Mouse (Mus musculus) retina, embryonic 14.5 days (tissue): ENCODE results near the gene Dhx16.
"Not testable (repeated sequence)": the region's sequence is repeated elsewhere in the genome, so short reads cannot be mapped to it uniquely, and the experiment has no call there.

Source experiments
- DNase-seq: peaks from one replicate; pipeline ENCODE4 v3.0.0-alpha.2; 2015; ENCODE audit warnings: low spot score

Dhx16 gene

GRCm38 (mm10) chr17:35879245-35880057, at the start of gene Dhx16:
Gene Dhx16 (plus strand): TSS chr17:35879819.
- DNase-seq = peak; percentile 97

- DNase-seq = no peak
These were observed 47.0 kb upstream of the Dhx16 start for GRCm38 (mm10) chr17:35832400-35833238.

- no peak for DNase-seq
These were observed 46.3 kb upstream of the Dhx16 start for GRCm38 (mm10) chr17:35833239-35833751.

GRCm38 (mm10) chr17:35833894-35834293, 45.7 kb upstream of the Dhx16 start:
- DNase-seq = no peak

GRCm38 (mm10) chr17:35834696-35835422, 44.8 kb upstream of the Dhx16 start:
- DNase-seq = no peak

GRCm38 (mm10) chr17:35835424-35836140, 44.0 kb upstream of the Dhx16 start:
- no peak for DNase-seq

- peak; percentile 99 for DNase-seq
These were observed 43.2 kb upstream of the Dhx16 start for GRCm38 (mm10) chr17:35836178-35836965.

- peak; percentile 94 for DNase-seq
These were observed 42.6 kb upstream of the Dhx16 start for GRCm38 (mm10) chr17:35836991-35837422.

GRCm38 (mm10) chr17:35837487-35837886, 42.1 kb upstream of the Dhx16 start:
- DNase-seq = peak; percentile 74

- peak; percentile 98 for DNase-seq
These were observed 41.5 kb upstream of the Dhx16 start, which contains the start of gene Tubb5 for GRCm38 (mm10) chr17:35838122-35838544. Gene Tubb5 (minus strand): TSS chr17:35838306.

GRCm38 (mm10) chr17:35838570-35838969, 41.0 kb upstream of the Dhx16 start:
- no peak for DNase-seq

GRCm38 (mm10) chr17:35839002-35839401, 40.6 kb upstream of the Dhx16 start:
- DNase-seq = not testable (repeated sequence)

- DNase-seq = no peak
These were observed 39.1 kb upstream of the Dhx16 start for GRCm38 (mm10) chr17:35840561-35840960.

- peak; percentile 100 for DNase-seq
These were observed 38.3 kb upstream of the Dhx16 start, which contains the start of gene Mdc1 for GRCm38 (mm10) chr17:35841076-35841950. Gene Mdc1 (plus strand): TSS chr17:35841515.

- no peak for DNase-seq
These were observed 37.6 kb upstream of the Dhx16 start for GRCm38 (mm10) chr17:35842006-35842405.

GRCm38 (mm10) chr17:35843514-35843913, 36.1 kb upstream of the Dhx16 start:
- no peak for DNase-seq

- DNase-seq = no peak
These were observed 31.5 kb upstream of the Dhx16 start for GRCm38 (mm10) chr17:35848112-35848511.

- DNase-seq = no peak
These were observed 28.6 kb upstream of the Dhx16 start for GRCm38 (mm10) chr17:35850974-35851373.

- no peak for DNase-seq
These were observed 20.2 kb upstream of the Dhx16 start for GRCm38 (mm10) chr17:35859371-35859770.
